Mouse (Mus musculus) midbrain, postnatal 0 days (tissue): ENCODE results near the gene Tmem132b. TPM values are rescaled to one million over a fixed set of nuclear protein-coding genes. Genes with fewer than 3 reads are reported as not detected.

Experiments
- ATAC-seq: fragments of 200-750 bp; cut with Nextera tagmentation; 2 replicates; pipeline ENCODE4 v1.8.0; 2017; ENCODE audit warnings: moderate number of reproducible peaks, mild to moderate bottlenecking, moderate TSS enrichment, moderate library complexity; ENCODE audit not compliant: low FRiP score
- DNase-seq: peaks from one replicate; pipeline ENCODE4 v3.0.0-alpha.2; 2015; ENCODE audit warnings: low spot score
- H3K27ac ChIP-seq: fragments of 300-500 bp; sonication (generic); 2 replicates; pipeline ENCODE4 v1.5.1; 2014; ENCODE audit warnings: low read depth, mild to moderate bottlenecking, low read length, mixed read lengths
- H3K27me3 ChIP-seq: fragments of 300-500 bp; sonication (generic); 2 replicates; pipeline ENCODE4 v1.6.1; 2014; ENCODE audit warnings: low read length, control low read depth, mixed read lengths; ENCODE audit not compliant: insufficient read depth
- H3K36me3 ChIP-seq: fragments of 300-500 bp; sonication (generic); 2 replicates; pipeline ENCODE4 v1.6.1; 2014; ENCODE audit warnings: low read length, control low read depth, mixed read lengths; ENCODE audit not compliant: insufficient read depth
- H3K4me1 ChIP-seq: fragments of 300-500 bp; sonication (generic); 2 replicates; pipeline ENCODE4 v1.6.1; 2014; ENCODE audit warnings: mild to moderate bottlenecking, control low read depth, antibody characterized with exemption, low read length, mixed read lengths; ENCODE audit not compliant: insufficient read depth
- H3K4me2 ChIP-seq: fragments of 300-500 bp; sonication (generic); 2 replicates; pipeline ENCODE4 v1.6.1; 2014; ENCODE audit warnings: low read depth, mild to moderate bottlenecking, low read length, mixed read lengths; ENCODE audit not compliant: poor library complexity, severe bottlenecking
- H3K4me3 ChIP-seq: fragments of 300-500 bp; sonication (generic); 2 replicates; pipeline ENCODE4 v1.5.1; 2014; ENCODE audit warnings: low read depth, mild to moderate bottlenecking, low read length, moderate library complexity
- H3K9ac ChIP-seq: fragments of 300-500 bp; sonication (generic); replicated peaks from 2 replicates; pipeline ENCODE4 v1.6.1; 2014; ENCODE audit warnings: mild to moderate bottlenecking, low read length, moderate library complexity, mixed read lengths; ENCODE audit not compliant: poor library complexity, severe bottlenecking
- H3K9me3 ChIP-seq: fragments of 300-500 bp; sonication (generic); 2 replicates; pipeline ENCODE4 v1.6.1; 2016; ENCODE audit warnings: low read length, control low read depth
- CTCF ChIP-seq: IDR thresholded peaks from 2 replicates; pipeline ENCODE4 v1.5.1; 2016; ENCODE audit warnings: antibody characterized with exemption, mild to moderate bottlenecking
- WGBS: fragments of 180-500 bp; shearing (Covaris S2); extraction: QIAGEN DNeasy Blood & Tissue Kit; methylation state at CpG from one replicate; pipeline ENCODE4 v1.1.7; 2014; 5-methylcytosine and 5-hydroxymethylcytosine counted together
- polyA plus RNA-seq: library from polyadenylated mRNA; unstranded; fragments of >200 nt; fragmentation: Nextera tagmentation; extraction: Ambion mirVana; gene quantifications from 2 replicates; pipeline ENCODE4 v1.2.1, GENCODE M21; 2015
- total RNA-seq: library from RNA; depleted of rRNA; stranded (reverse); fragments of >200 nt; gene quantifications from 2 replicates; pipeline ENCODE4 v1.2.3, GENCODE M21; 2014; rRNA removed

Tmem132b gene
- total and polyA plus RNA-seq, 2 experiments from 2014 or later: 6.4 to 27.8 TPM

GRCm38 (mm10) chr5:125835890-125836289 lies 304.3 kb downstream of the Tmem132b start:
- no peak for DNase-seq
- Histone ChIP-seq H3K36me3 (no peaks in the 10 kb centered on the region), H3K4me1 (0 out of 2 replicates have a peak, but pooled peaks cover 2% of the 10 kb centered on the region), H3K9me3 (no peaks in the 10 kb centered on the region), H3K4me3 (no peak overlapping the region), H3K27me3 (no peaks in the 10 kb centered on the region), H3K4me2 (no peak overlapping the region), H3K27ac (no peak overlapping the region), H3K9ac (no peak overlapping the region)
- no peak for TF ChIP-seq CTCF
- 85% methylated on average over 1 of the region's 1 CpGs for WGBS
- ATAC-seq: no peak

GRCm38 (mm10) chr5:125836761-125837160 lies 305.2 kb downstream of the Tmem132b start:
- H3K27me3 ChIP-seq: no peaks in the 10 kb centered on the region
- H3K9me3 ChIP-seq: no peaks in the 10 kb centered on the region
- H3K4me2 ChIP-seq: no peak overlapping the region
- 0 out of 2 replicates have a peak, but pooled peaks cover 2% of the 10 kb centered on the region for H3K4me1 ChIP-seq
- H3K36me3 ChIP-seq: no peaks in the 10 kb centered on the region
- H3K27ac ChIP-seq: no peak overlapping the region
- ATAC-seq (no peak), DNase-seq (no peak)
- no peak for TF ChIP-seq CTCF
- no peak overlapping the region for H3K4me3 ChIP-seq
- H3K9ac ChIP-seq: no peak overlapping the region
- WGBS: 82% methylated on average over 5 of the region's 5 CpGs

Other genes with a start within 250 kb of the Tmem132b start
- 60.2 and 74.0 TPM in 2 replicates for gene Scarb1, start 190.7 kb upstream of the Tmem132b start, total RNA-seq
- 57.7 and 57.9 TPM in 2 replicates for gene Scarb1, start 190.7 kb upstream of the Tmem132b start, polyA plus RNA-seq
- not detected in 2 replicates for gene Gm10382, start 142.5 kb upstream of the Tmem132b start, total RNA-seq
- 0.67 and 0.83 TPM in 2 replicates for gene Gm10382, start 142.5 kb upstream of the Tmem132b start, polyA plus RNA-seq
- gene Ubc, start 141.6 kb upstream of the Tmem132b start, total RNA-seq: 915 and 958 TPM in 2 replicates
- 1,268 and 1,306 TPM in 2 replicates for gene Ubc, start 141.6 kb upstream of the Tmem132b start, polyA plus RNA-seq
- gene Dhx37, start 97.7 kb upstream of the Tmem132b start, total RNA-seq: 17.8 and 32.9 TPM in 2 replicates
- 10.9 TPM in 2 replicates for gene Dhx37, start 97.7 kb upstream of the Tmem132b start, polyA plus RNA-seq
- gene Bri3bp, start 90.2 kb upstream of the Tmem132b start, total RNA-seq: 89.5 and 96.0 TPM in 2 replicates
- 42.3 and 43.9 TPM in 2 replicates for gene Bri3bp, start 90.2 kb upstream of the Tmem132b start, polyA plus RNA-seq
- gene Aacs, start 56.0 kb upstream of the Tmem132b start, total RNA-seq: 104 and 112 TPM in 2 replicates
- 84.8 and 86.5 TPM in 2 replicates for gene Aacs, start 56.0 kb upstream of the Tmem132b start, polyA plus RNA-seq